Mouse (Mus musculus) large intestine, adult 2 months (tissue): ENCODE measurements at regions not wholly inside any gene's neighbourhood (a gene's known extent, or its start where the extent isn't known, plus 50 kb on each side); places are given as distances from the start of the nearest gene placed in this dataset.

Experiments used
- DNase-seq: peaks from one replicate; pipeline ENCODE4 v3.0.0-alpha.2; 2012; ENCODE audit warnings: low read depth, low spot score
- WGBS: fragments of 180-500 bp; shearing (Covaris S2); methylation state at CpG from one replicate; pipeline ENCODE4 v1.1.7; 2018; 5-methylcytosine and 5-hydroxymethylcytosine counted together

GRCm38 (mm10) chr1:82015341-82015740 is 217.6 kb upstream of the Gm9747 start:
- no peak for DNase-seq

GRCm38 (mm10) chr1:82018701-82019404 is 214.1 kb upstream of the Gm9747 start:
- WGBS: 74% methylated on average over 7 of the region's 7 CpGs

GRCm38 (mm10) chr1:82027761-82028160 is 205.2 kb upstream of the Gm9747 start:
- DNase-seq: no peak

More at GRCm38 (mm10) chr1:82018701-82019404, 214.1 kb upstream of the Gm9747 start:
- no peak for DNase-seq

GRCm38 (mm10) chr1:82031130-82031529 is 201.8 kb upstream of the Gm9747 start:
- no peak for DNase-seq
- WGBS: 61% methylated on average over 7 of the region's 7 CpGs

- WGBS: 64% methylated on average over 1 of the region's 1 CpGs
Measured at GRCm38 (mm10) chr1:82032410-82032809, 200.5 kb upstream of the Gm9747 start.

GRCm38 (mm10) chr1:82038171-82038570 is 194.7 kb upstream of the Gm9747 start:
- DNase-seq: no peak
- WGBS: 74% methylated on average over 4 of the region's 4 CpGs

More at GRCm38 (mm10) chr1:82032410-82032809, 200.5 kb upstream of the Gm9747 start:
- no peak for DNase-seq

GRCm38 (mm10) chr1:82038698-82039097 is 194.2 kb upstream of the Gm9747 start:
- WGBS: 81% methylated on average over 1 of the region's 1 CpGs
- DNase-seq: no peak

- DNase-seq: no peak
- WGBS: 52% methylated on average over 3 of the region's 3 CpGs
Measured at GRCm38 (mm10) chr1:82041286-82042050, 191.4 kb upstream of the Gm9747 start.

GRCm38 (mm10) chr1:82042051-82042432 is 190.9 kb upstream of the Gm9747 start:
- WGBS: 58% methylated on average over 2 of the region's 2 CpGs
- no peak for DNase-seq

GRCm38 (mm10) chr1:82042527-82042926 is 190.4 kb upstream of the Gm9747 start:
- 58% methylated on average over 3 of the region's 3 CpGs for WGBS
- DNase-seq: no peak

- WGBS: 82% methylated on average over 6 of the region's 6 CpGs
- no peak for DNase-seq
Measured at GRCm38 (mm10) chr1:82066291-82066690, 166.6 kb upstream of the Gm9747 start.

- DNase-seq: no peak
- WGBS: 91% methylated on average over 4 of the region's 4 CpGs
Measured at GRCm38 (mm10) chr1:82068571-82068970, 164.3 kb upstream of the Gm9747 start.

- DNase-seq: no peak
- 63% methylated on average over 9 of the region's 9 CpGs for WGBS
Measured at GRCm38 (mm10) chr1:82070181-82071109, 162.5 kb upstream of the Gm9747 start.

- 77% methylated on average over 6 of the region's 6 CpGs for WGBS
- DNase-seq: no peak
Measured at GRCm38 (mm10) chr1:82089136-82089839, 143.6 kb upstream of the Gm9747 start.

GRCm38 (mm10) chr1:82095101-82095500 is 137.8 kb upstream of the Gm9747 start:
- 90% methylated on average over 2 of the region's 2 CpGs for WGBS
- DNase-seq: no peak

GRCm38 (mm10) chr1:82106756-82107155 is 126.2 kb upstream of the Gm9747 start:
- no peak for DNase-seq
- 90% methylated on average over 5 of the region's 5 CpGs for WGBS

- DNase-seq: no peak
- WGBS: 98% methylated on average over 1 of the region's 1 CpGs
Measured at GRCm38 (mm10) chr1:82110071-82110635, 122.8 kb upstream of the Gm9747 start.

- WGBS: 50% methylated on average over 5 of the region's 5 CpGs
Measured at GRCm38 (mm10) chr1:82112401-82112800, 120.5 kb upstream of the Gm9747 start.

GRCm38 (mm10) chr1:82124503-82124902 is 108.4 kb upstream of the Gm9747 start:
- WGBS: 20% methylated on average over 5 of the region's 5 CpGs

More at GRCm38 (mm10) chr1:82112401-82112800, 120.5 kb upstream of the Gm9747 start:
- DNase-seq: no peak

More at GRCm38 (mm10) chr1:82124503-82124902, 108.4 kb upstream of the Gm9747 start:
- DNase-seq: peak; percentile 83
